Mouse (Mus musculus): ENCODE data around the gene Slc38a2.

GRCm38 (mm10) chr15:96647376-96647775 lies 52.2 kb downstream of the Slc38a2 start:
- TF ChIP-seq EP300 (IDR thresholded peaks at IDR 0.05; ENCODE audit: low read depth) (no peak), CTCF (IDR thresholded peaks at IDR 0.05; ENCODE audit: low read depth) (no peak)
